Mouse (Mus musculus): ENCODE measurements around the gene Fam185a.

GRCm38 (mm10) chr5:21381986-21382385 is 42.8 kb upstream of the Fam185a start:
- TF ChIP-seq POLR2A (IDR thresholded peaks at IDR 0.05; ENCODE audit: insufficient read depth, low read length) (no peak), CTCF (IDR thresholded peaks at IDR 0.05; ENCODE audit: low read depth, low read length) (no peak)
